Mouse (Mus musculus) cerebellum, adult (tissue): Measurements from ENCODE around the gene Gm20716.
"Not testable (repeated sequence)": the region's sequence is repeated elsewhere in the genome, so short reads cannot be mapped to it uniquely, and the experiment has no call there.

ENCODE experiments used
- ATAC-seq: cut with Nextera tagmentation; 2 replicates; pipeline ENCODE4 v1.9.2; 2017; ENCODE audit warnings: mild to moderate bottlenecking, moderate library complexity, mixed read lengths; ENCODE audit not compliant: insufficient number of reproducible peaks, low FRiP score, low TSS enrichment

Gm20716 gene

DNA sequence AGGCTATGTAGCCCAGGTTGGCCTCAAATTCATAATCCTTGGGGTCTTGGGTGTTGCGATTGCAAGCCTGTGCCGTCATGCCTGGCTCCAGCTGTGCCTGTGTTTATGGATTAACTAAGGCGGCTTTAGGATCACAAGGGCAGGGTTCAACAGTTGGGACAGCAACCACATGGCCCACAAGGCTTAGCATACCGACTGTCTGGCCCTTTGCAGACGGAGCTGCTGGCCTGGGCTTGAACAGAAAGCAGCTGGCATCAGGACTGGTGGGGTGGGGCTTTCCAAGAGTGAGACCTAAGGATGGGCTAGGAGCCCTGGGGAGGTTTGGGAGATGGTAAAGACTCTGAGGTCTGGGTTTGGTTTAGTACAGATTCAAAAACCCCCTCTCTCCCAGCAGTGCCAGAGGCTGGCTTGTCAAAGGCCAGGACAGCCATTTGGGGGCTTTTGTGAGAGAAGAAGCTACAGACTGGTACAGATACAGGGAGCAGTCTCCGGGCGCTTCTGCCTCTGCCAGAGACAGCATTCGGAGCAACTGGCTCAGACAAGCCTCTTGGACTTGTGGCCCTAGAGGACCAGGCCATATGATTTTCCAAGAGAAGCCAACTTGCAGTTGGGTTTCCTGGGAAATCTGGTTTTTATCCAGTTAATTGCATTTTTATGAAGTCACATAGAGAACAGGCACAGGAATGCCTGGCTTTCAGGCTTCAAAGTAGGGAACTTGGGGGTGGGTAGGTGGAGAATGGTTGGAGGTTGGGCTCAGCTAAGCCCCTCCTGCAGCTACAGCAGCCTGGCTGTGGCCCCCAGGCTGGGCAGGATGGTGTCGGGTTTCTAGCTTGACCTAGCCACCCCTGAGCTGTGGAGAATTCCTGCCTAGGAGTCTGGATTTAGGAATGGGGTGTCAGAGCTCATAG, 61.0 kb downstream of the Gm20716 start:
- no peak for ATAC-seq

DNA sequence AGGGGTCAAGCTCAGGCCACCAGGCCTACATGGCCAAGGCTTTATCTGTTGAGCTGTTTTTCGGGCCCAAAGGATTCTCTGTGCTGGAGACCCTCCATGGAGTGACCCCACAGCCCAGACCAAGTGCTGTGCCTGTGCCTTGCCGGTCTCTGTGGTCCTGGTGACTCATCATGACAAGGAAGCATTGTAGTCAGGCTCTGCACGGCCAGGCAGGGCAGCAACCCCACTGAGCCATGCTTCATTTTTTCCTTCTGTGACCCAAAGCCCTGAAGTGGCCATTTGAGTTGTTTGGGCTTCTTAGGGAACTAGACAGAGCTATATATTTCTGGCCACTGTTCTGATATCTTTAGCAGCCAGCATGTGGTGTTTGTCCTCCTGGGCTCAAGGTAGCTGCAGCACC, 62.4 kb downstream of the Gm20716 start:
- ATAC-seq, result no peak

DNA sequence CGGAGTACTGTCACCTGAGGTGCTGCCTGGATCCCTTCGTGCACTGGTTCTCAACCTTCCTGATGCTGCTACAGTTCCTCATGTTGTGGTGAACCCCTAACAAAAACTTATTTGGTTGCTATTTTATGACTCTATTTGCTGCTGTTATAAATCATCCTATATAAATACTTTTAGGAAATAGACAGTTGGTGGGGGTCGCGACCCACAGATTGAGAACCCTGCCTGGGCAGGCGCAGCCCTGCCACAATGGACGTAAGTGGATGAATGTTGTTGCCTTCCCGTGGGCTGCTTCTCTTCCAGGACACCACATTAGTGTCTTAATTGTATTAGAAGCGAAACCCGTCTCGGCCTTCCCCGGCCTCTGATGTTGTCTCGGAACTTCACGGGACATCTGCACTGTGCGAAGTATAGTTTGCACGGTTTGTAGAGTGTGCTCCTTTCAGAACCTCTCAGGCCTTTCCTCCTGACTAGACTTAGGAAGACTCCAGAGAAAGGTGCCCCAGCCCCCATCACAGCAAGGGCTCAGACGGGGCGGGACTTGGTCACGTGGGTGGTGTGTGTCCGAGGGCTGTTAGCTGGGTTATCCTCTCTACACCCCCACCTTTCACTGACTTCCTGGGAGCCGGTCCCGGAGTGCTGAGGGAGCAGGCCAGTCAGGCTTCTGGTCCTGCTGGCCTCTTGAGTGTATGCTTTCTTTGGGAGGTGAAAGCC, 63.3 kb downstream of the Gm20716 start:
- no peak for ATAC-seq

DNA sequence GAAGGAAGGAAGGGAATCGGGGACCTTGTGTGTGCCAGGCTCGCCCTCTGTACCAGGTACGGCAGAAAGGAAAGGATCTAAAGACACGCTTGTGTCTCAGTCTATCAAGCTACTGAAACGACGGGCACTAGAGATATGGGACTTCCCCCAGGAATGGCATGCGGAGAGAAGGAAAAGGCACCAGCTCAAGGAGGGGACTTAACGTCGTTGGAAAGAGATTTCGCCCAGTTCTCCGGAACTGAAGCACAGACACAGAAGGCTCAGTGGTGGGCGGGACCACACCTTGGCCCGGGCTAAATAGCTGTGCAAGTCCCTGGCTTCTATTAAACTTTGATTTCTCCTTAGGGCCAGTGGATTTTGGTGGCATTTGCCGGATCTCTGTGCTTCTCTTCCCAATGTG, 68.2 kb downstream of the Gm20716 start:
- ATAC-seq, result no peak

DNA sequence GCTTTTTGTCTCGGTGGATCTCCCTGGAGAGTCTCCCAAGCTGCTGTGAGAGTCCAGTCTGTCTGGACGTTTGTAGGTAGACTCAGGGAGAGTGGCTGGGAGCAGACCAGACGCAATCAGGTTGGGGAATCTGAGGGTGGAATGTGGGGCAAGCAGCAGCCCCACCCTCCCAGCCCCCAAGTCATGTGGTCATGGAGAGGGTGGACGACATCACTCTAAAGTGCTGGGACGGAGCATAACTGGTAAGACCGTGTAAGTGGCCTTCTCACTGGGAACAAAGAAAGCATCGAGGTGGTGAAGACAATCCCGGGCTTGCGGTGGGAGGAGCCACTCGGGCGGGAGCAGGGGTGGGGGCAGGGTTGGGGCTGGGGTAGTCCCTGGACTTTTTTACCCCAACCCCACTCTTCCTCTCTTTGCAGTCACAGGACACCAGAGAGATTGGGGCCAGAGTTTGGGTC, 68.6 kb downstream of the Gm20716 start:
- no peak for ATAC-seq

DNA sequence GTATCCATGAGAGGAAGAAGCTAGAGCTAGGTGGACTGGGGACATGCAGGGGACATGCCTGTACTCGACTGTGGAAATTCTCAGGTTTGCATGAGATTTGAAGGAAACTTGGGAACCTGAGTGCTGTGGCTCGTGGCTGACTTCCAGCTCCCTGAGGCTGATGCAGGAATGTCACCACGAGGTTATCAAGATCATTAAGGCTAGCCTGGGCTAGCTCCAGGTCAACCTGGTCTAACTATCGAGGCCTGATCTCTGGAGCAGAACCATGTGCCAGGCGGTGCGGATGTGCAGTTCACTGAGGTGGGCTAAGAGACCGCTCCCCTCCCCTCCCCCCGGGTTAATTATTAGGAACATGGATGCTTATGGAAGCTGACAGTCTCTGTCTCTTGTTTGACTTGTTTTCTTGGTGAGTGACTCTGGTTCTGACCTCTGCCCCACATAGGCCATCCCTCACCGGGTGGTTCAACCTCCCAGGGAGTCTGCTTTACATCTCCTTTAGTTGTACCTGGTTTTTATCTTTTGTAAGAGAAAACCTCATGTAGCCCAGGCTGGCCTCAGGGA, 69.7 kb downstream of the Gm20716 start:
- no peak for ATAC-seq

DNA sequence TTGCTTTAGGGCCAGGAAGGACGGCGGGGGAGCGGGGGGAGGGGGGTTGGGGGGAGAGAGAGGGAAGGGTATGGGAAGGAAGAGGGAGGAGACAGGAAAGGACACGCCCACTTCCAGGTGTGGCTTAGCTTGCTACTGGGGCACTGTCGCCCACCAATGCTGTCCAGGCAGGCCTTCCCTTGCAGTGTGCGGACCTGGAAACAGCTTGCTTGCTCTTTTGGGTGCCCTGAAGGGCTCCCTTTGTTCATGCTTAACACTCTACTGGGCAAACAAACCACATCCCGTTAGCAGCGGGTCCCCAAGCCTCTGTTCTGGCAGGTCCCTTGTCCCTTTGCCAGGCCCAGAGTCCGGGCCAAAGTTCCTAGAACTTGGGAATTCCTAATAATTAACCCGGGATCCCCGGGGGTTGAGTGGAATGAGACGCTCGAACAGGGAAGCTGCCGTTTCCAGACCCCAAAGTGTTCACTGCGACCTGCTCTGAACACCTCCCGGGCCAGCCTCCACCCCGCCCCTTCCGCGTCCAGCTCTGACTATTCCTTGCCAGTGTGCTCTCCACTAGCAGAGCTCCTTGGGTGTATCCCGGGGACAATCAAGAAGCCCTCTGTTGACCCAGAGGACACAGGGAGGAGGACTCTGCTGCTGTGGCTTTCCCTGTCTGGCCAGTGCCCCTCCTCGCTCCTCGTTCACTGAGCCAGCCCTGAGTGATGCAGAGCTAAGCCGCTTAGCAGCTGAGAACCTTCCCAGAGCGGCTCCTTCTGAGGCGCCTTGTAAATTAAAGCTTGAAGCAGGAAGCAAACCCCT, 71.1 kb downstream of the Gm20716 start:
- no peak for ATAC-seq

DNA sequence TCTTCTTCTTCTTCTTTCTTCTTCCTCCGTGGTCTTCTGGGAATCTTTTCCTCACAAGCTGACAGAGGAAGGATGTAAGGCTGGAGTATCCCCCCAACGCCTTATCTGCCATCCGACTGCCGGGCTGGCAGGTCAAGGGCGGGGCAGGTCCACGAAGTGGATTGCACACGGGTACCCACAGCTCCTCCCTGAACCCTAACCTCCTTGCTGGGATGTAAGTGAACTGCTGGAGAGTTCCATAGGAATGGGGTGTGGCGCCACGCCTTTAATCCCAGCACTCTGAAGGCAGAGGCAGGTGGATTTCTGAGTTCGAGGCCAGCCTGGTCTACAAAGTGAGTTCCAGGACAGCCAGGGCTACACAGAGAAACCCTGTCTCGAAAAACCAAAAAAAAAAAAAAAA, 72.2 kb downstream of the Gm20716 start:
- ATAC-seq, result not testable (repeated sequence)

DNA sequence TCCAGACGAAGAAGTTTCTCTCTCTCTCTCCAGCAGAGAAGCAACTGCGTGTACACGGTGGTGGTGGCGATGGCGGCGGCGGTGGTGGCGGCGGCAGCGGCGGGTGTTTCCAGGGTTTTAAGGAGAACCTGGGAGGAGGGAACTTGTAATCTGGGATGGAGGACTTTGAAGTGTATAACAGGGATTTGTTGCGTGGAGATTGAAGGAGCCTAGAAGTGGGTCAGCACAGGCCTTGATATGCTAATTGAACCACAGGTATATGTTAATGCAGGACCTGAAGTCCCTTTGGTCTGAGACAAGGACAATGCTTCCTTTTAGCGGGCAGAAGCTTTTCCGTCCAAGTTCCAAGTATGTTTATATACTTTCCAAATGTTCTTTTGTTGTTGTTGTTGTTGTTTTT, 73.8 kb downstream of the Gm20716 start:
- no peak for ATAC-seq

DNA sequence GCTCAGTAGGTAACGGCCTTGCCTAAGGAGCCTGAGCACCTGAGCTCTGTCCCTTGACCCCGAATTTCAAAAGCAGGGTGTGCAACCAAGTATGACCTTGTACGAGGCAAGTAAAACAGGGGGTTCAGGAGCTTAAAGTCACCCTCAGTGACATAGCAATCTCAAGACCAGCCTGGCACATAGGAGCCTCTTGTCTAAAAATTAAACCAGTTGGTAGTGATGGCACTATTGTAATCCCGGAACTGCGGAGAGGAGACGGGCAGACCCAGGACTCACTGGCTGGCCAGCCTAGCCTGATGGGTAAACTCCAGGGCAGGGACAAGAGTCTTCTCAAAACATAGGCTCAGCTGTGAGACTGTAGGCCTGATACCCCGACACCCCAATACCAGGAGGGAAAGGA, 74.5 kb downstream of the Gm20716 start:
- ATAC-seq, result no peak

DNA sequence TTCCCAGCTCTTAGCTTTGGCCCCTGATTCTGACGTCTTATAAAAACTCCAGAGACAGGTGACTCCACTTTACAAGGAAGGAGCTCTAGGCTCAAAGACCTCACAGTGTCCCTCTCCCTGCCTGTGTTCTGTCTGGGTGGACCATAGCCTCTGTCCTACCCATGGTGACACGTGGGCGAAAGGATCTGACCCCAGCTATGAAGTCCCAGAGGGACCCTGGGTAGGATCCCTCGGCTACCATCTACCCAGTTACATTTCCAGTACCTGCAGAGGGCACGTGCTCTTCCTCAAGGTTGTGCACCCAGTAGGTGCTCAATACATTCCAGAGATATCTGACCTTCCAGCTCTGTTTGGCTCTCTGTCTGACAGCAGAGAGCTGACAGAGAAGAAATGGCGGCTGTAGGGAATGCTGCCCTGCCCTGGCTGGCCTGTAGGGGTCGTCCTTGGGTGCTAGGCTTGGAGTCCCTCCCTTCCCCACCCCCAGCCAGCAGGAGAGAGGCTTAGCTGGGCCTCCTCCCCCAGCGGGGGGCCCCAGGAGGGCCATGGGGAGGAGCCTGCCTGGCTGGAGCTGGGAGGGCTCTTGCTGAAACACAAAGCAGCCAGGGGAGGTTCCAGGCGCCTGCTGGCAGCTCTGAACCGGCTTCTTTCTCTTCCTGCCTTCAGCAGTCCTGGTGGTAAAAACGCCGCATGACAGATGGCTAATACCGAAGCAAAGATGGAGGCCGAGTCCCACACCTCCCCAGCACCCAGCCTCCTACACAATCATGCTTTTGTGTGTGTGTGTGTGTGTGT, 75.9 kb downstream of the Gm20716 start:
- no peak for ATAC-seq

DNA sequence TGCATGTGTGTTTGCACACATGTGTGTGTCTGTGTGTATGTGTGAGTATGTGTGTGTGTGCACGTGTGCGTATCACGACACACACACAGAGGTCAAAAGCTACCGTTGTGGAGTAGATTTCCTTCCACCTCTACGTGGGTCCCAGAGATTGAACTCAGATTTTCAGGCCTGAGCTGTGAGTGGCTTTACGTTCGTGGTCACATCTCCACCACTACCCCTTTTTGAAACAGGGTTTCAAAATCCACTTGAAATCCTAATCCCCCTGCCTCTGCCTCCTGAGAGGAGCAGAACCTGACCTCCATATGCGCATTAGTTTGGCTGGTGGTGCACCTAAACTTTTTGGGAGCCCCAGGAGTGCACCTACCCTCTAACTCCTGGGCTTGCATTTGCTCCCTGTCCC, 80.9 kb downstream of the Gm20716 start:
- ATAC-seq, result no peak

DNA sequence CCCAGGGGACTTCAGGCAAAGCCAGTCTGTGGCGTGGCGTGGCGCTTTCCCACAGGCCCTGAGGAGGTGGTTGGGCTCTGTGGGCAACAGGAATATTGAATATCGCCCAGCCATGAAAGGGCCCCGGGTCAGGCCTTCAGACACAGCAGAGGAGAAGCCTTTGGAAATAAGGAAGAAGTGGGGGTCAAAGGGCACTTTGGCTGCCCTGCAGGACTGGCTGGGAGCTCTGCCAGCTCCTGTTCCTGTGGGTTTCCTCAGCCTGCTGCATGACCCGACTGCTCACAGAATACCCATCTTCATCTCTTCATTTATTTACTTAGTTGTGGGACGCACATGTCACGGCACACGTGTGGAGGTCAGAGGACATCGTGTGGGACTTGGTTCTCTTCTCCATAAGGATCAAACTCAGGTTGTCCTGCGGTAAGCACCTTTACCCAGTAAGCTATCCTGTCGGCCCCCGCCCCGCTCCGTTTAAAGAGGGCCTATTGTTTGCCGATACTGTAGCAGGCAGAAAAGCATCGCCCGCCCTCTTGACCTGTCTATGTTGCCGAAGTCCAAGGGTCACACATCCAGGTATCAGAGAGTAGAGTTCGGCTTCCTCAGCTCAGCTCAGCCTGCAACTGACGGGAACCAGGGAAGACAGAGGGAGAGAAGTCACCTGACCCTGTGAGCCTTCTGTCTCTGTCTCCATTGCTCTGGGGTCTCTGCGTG, 82.3 kb downstream of the Gm20716 start:
- no peak for ATAC-seq

DNA sequence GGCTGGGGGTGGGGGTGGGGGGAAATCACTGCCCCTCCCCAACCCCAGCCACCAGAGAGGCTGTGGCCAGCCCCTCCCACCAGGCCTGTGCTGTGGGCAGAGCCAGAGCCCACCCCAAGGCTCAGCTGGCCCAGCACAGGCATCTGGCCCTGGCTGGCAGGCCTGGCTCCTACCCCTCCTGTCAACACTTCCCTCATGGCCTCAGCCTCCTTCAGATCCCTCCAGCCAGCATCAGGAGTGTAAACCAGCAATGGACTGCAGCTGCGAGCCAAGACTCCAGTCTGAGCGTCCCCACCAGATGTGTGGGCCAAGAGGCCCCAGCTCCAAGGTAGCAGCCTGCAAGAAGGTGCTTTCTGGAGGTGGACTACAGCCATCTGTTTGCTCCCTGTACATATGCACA, 84.7 kb downstream of the Gm20716 start:
- ATAC-seq, result no peak

DNA sequence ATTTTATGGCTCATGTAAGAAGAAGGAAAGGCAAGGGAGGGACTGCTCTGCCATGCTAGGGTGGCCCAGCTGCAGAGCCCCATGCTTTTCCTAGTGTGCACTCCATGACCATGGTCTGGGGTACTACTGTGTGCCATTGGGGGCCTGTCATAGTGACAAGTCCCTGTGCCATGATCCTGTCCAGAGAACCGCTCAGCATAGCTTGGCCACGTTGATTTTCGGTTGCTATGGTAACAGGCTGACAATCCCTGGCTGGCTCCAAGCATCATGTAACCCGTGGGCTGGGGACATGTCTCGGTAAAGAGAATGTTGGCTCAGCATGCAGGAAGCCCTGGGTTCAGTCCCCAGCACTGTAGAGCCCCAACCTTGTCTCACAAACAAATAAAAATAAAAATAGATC, 86.4 kb downstream of the Gm20716 start:
- ATAC-seq, result no peak

DNA sequence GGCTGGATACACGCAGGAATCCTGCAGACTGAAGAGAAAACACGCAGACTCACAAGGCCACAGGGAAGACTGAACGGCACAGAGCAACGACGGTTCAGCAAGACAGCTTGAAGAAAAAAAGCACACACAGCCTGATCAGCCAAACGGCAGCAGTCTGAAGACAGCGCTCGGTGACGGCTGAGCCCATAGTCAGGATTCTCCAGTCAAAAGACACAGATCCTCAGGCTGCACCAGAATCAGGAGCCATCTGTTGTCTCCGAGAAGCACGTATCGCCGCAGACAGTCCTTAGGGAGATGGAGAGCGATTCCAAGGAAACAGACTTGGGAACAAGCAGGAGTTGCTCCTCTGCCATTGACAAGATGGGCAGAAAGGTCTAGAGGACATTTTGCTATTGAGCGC, 93.0 kb downstream of the Gm20716 start:
- ATAC-seq, result no peak
